Mouse (Mus musculus) c-Kit-positive CD71-positive TER-119-positive erythroid progenitor cells, embryonic 14.5 days (primary cell): ENCODE data around the gene Prok1.

Source experiments
- DNase-seq: peaks from one replicate; pipeline ENCODE4 v3.0.0-alpha.2; 2013; ENCODE audit warnings: low spot score

The Prok1 gene

DNA sequence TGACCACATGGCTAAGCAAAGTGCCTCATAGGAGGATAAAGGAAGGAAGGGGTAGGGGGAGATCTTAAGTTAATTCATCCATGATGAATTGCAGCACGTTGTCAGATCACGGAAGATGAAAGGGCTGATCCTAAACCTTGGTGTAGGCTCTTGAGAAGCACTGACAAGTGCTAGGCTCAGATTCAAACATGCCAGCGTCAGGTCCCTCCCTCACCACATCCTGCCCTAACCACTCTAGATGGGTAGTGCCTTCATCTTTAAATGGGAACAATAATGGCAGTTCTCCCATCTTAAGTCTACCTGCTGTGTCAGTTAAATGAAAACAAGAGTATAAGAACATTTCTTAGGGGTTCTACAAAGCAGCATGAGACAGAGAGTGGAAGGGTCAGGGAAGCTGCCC is 53.9 kb downstream of the Prok1 start:
- no peak for DNase-seq

- no peak for DNase-seq
Measured at GRCm38 (mm10) chr3:107183178-107183577, 56.3 kb downstream of the Prok1 start.
